Mouse (Mus musculus): ENCODE data around the gene Fabp2.

The Fabp2 gene

GRCm38 (mm10) chr3:122894772-122895171, at the start of gene Fabp2:
Fabp2 (plus strand) TSS chr3:122895072.
- DNase-seq (ENCODE audit: low read depth, low spot score) = no peak

- no peak for DNase-seq (ENCODE audit: low read depth, low spot score)
These were observed 46.4 kb upstream of the Fabp2 start for GRCm38 (mm10) chr3:122848410-122849034.

- peak; percentile 54 for DNase-seq (ENCODE audit: low read depth, low spot score)
These were observed 39.7 kb upstream of the Fabp2 start for GRCm38 (mm10) chr3:122855149-122855548.

- DNase-seq (ENCODE audit: low read depth, low spot score) = no peak
These were observed 35.0 kb upstream of the Fabp2 start for GRCm38 (mm10) chr3:122859829-122860228.

GRCm38 (mm10) chr3:122860573-122861498, 34.0 kb upstream of the Fabp2 start:
- no peak for DNase-seq (ENCODE audit: low read depth, low spot score)

GRCm38 (mm10) chr3:122865092-122865491, 29.8 kb upstream of the Fabp2 start:
- DNase-seq (ENCODE audit: low read depth, low spot score) = no peak

GRCm38 (mm10) chr3:122868270-122868669, 26.6 kb upstream of the Fabp2 start:
- DNase-seq (ENCODE audit: low read depth, low spot score) = no peak

- DNase-seq (ENCODE audit: low read depth, low spot score) = no peak
These were observed 23.3 kb upstream of the Fabp2 start for GRCm38 (mm10) chr3:122871596-122871995.

- no peak for DNase-seq (ENCODE audit: low read depth, low spot score)
These were observed 18.0 kb upstream of the Fabp2 start for GRCm38 (mm10) chr3:122876870-122877269.

GRCm38 (mm10) chr3:122877543-122877942, 17.3 kb upstream of the Fabp2 start:
- no peak for DNase-seq (ENCODE audit: low read depth, low spot score)

GRCm38 (mm10) chr3:122878705-122879315, 16.1 kb upstream of the Fabp2 start:
- peak; percentile 35 for DNase-seq (ENCODE audit: low read depth, low spot score)

GRCm38 (mm10) chr3:122887505-122888301, 7.2 kb upstream of the Fabp2 start:
- DNase-seq (ENCODE audit: low read depth, low spot score) = no peak

- no peak for DNase-seq (ENCODE audit: low read depth, low spot score)
These were observed 6.5 kb upstream of the Fabp2 start for GRCm38 (mm10) chr3:122888371-122888819.

- no peak for DNase-seq (ENCODE audit: low read depth, low spot score)
These were observed 388 bp downstream of the Fabp2 start for GRCm38 (mm10) chr3:122895189-122895731.

GRCm38 (mm10) chr3:122898254-122898653, 3.4 kb downstream of the Fabp2 start:
- no peak for DNase-seq (ENCODE audit: low read depth, low spot score)

GRCm38 (mm10) chr3:122903746-122904433, 9.0 kb downstream of the Fabp2 start:
- DNase-seq (ENCODE audit: low read depth, low spot score) = peak; percentile 75

- DNase-seq (ENCODE audit: low read depth, low spot score) = no peak
These were observed 13.0 kb downstream of the Fabp2 start for GRCm38 (mm10) chr3:122907841-122908240.

GRCm38 (mm10) chr3:122915493-122915892, 20.6 kb downstream of the Fabp2 start:
- DNase-seq (ENCODE audit: low read depth, low spot score) = no peak

GRCm38 (mm10) chr3:122916191-122916680, 21.4 kb downstream of the Fabp2 start:
- DNase-seq (ENCODE audit: low read depth, low spot score) = no peak

- DNase-seq (ENCODE audit: low read depth, low spot score) = no peak
These were observed 23.8 kb downstream of the Fabp2 start for GRCm38 (mm10) chr3:122918672-122919071.
